Mouse (Mus musculus) heart, adult 8-10 months (tissue): Measurements from ENCODE around the gene Gm867. TPM values are rescaled to one million over a fixed set of nuclear protein-coding genes. Genes with fewer than 3 reads are reported as not detected.

Experiments used
- DNase-seq: peaks from one replicate; pipeline ENCODE4 v3.0.0; 2022; ENCODE audit warnings: low spot score
- total RNA-seq, 4 experiments: library from RNA; stranded (reverse); gene quantifications; 2 replicates each; pipeline ENCODE4 v1.2.4; 2022

Gm867 gene
- total RNA-seq: not detected

DNA sequence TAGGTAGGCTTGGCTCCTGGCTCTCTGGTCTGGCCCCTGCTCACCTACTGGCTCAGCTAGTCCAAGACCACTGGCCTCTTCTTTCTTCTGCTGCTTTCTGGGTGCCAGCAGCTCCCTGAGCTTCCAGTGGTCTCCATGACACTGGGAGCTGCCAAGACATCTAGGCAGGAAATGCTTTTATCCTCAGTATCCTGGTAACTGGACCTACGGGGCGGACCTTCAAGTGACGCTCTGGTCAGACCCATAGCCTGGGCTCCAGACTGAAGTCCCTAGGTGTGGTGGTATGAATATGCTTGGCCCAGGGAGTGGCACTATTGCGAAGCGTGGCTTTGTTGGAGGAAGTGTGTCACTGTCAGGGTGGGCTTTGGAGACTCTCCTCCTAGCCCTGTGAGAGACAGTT lies at the start of gene Gm867:
TSS of gene Gm867 (minus strand) at position 153 of the 400 bp plus-strand sequence.
- no peak for DNase-seq

GRCm38 (mm10) chr10:75979432-75979831 lies 39.0 kb upstream of the Gm867 start:
- no peak for DNase-seq

GRCm38 (mm10) chr10:75978835-75979157 lies 38.3 kb upstream of the Gm867 start:
- no peak for DNase-seq

DNA sequence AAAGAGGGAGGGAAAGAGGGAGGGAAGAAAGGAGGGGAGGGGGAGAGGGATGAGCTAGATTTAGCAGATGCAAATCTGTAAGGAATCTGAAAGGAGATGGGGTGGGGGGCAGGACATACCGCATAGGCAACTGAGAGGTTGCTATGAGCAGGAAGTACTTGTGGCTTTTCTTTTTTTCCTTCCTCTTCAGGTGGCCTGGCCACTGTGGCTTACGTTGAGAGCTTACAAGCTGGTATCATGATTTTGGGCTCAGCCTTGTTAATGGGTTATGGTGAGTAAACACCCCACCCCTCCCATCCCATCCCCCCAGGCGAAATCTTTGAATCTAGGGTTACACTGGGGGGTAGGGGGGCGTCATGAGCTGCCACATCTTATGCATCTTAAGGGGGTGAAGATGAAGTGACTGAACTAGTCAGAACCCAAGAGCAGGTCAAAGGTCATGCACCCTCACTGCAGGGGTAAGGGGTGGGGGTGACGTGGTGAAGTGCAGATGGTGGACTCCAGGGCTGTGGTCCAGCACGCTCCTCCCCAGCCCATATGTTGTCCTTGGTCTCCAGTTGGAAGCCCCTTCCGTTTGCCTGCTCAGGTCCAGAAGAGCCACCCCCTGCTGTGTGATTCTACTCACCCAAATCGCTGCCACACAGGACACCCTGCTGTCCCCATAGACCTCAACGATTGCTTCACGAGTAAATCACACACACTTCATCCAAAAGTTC lies 37.8 kb upstream of the Gm867 start:
- no peak for DNase-seq

GRCm38 (mm10) chr10:75975216-75975615 lies 34.7 kb upstream of the Gm867 start:
- DNase-seq: no peak

- no peak for DNase-seq
These were observed 33.4 kb upstream of the Gm867 start for GRCm38 (mm10) chr10:75973846-75974245.

- DNase-seq: no peak
These were observed 13.9 kb upstream of the Gm867 start, which contains the start of gene Gm5134 for GRCm38 (mm10) chr10:75954381-75954811. TSS of gene Gm5134 (plus strand) at chr10:75954514.

DNA sequence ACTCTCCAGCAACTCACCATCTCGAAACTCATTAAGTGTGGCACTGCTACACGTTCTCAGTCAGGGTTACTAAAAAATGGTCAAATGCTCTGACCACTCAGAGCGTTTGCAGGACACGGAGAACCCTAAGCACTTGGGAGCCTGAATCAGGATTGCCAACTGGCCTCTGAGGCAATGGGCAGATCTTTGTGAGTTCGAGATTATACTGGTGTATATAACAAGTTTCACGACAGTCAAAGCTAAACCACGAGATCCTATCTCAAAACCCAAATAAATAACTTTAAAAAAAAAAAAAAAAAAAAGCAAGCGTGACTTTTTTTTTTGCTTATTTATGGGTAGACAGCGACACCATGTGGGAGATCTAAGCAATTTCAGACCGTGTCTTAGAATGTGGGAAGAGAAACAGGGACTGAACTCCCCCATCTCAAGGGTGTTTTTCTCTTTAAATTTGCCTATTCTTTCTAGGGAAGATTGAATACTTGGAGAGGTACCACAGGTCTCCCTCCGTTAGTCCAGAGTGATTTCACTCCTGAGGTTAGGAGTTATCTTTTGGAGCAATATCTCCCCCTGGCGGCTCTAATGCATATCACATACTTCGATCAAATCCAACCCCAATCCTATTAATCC lies 11.1 kb upstream of the Gm867 start:
- DNase-seq: peak; percentile 63

GRCm38 (mm10) chr10:75950791-75951210 lies 10.3 kb upstream of the Gm867 start:
- DNase-seq: no peak

- DNase-seq: no peak
These were observed 8.9 kb upstream of the Gm867 start for GRCm38 (mm10) chr10:75949053-75950045.

DNA sequence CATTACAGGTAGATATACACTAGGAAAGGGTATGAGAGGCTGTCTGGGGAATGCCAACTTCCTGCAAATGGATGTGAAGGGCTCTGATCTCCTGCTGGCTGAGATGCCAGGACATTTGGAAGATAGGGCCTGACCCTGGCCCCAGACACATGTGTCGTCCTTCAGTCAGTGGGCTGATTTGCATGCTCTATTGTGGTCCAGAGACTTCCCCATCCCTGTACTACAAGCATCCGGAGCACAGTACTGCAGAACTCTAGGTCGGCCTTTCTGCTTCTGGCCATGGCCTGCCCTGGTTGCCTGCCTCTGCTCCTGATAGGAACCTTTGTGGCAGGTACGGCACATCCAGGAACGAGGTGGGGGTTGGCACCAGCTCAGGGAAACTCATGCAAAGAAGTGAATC lies 7.6 kb upstream of the Gm867 start:
- no peak for DNase-seq

GRCm38 (mm10) chr10:75945896-75946295 lies 5.4 kb upstream of the Gm867 start:
- DNase-seq: no peak

- DNase-seq: no peak
These were observed 4.7 kb upstream of the Gm867 start for GRCm38 (mm10) chr10:75945213-75945612.

DNA sequence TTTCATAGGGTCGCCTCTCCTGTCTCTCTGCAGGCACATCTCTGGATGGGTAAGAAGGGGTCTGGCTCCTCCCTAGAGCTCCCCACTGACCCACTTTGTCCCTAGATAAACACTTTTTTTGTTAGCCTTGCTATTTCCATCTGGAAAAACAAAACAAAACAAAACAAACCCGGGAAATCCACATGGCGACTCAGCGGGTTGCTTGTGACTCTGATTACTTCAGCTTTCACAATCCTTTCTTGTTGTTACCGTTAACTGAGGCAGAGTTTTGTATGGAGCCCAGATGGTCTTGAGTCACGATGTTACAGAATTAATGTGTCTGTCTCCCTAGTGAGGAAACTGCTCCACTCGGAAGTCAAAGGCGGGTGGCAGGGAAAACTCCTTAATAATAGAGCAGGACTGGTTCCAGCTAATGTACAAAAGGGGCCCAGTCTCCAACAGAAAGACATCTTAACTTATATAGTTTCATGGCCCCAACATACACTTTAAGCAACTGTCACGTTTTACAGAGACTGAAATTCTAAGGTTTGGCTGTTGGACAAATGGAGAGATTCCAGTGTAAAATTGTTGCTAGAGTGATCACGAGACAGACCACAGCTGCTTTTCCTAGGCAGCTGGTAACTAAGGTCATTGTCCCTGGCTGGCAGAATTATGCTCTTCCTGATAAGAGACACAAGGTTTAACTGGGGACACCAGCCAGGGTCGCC lies 3.7 kb upstream of the Gm867 start:
- no peak for DNase-seq

DNA sequence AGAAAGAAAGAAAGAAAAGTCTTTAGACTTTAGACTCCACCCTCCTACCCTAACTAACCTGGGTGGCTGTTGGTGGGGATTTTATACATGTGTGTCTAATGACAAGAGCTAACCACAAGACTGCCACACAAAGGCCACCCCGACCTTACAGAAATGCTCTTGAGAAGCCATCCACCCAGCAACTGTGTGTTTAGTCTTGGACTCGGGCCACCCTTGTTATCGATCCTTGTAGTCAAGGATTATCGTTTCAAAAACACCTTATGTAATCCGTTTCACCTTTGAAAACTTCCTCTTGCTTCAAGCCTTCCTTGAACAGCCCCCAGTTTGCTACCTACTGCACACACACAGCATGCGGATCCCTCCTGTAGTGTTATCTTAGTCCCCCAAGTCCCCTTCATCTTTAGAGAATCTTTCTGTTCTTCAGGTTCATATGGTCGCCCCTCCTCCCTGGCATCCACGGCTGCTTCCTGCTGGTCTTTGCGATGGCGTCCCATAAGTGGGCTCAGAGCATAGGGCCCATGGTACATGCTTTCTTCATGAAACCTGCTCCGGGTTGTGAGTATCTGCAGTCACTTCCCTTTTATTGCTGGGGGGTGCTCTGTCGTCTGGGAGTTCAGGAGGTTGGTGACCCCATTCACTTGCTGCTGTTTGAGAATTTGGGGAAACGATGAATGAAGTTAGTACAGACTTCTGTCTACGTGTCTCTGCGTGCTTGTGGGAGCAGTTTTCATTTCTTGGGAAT lies 2.4 kb upstream of the Gm867 start, which contains the start of gene Vpreb3:
TSS of gene Vpreb3 (plus strand) at position 322 of the 742 bp plus-strand sequence.
- no peak for DNase-seq

DNA sequence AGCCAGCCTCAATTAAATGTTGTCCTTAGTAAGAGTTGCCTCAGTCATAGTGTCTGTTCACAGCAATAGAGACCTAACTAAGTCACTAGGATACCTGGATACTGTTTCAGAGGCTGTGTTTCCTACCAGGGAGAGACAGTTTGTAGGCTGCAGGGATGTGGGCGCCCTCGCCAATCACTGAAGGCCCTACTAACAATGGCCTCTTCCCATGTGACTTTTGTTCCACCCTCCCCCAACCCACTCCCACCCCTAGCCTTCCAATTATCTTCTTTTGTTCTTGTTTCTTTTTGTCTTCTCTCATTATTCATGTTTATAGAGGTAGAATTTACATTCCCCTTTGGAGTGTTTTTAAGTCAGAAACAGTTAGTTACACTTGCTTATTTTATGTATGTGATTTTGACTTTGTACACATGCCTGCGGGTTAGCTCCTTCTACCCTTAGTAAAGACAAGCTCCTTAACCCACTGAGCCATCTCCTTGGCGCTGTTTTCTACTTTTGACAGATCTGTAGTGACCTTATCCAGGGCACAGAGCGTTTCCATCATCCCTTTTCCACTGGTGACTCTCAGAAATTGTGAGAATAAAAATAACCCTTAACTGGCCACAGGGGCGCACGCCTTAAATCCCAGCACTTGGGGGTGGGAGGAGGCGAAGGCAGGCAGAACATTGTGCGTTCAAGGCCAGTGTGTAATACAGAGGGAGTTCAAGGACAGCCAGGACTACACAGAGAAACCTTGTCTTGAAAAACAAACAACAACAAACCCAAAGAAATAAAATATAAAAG lies 761 bp upstream of the Gm867 start:
- no peak for DNase-seq

GRCm38 (mm10) chr10:75939481-75940234 lies 814 bp downstream of the Gm867 start:
- DNase-seq: no peak

DNA sequence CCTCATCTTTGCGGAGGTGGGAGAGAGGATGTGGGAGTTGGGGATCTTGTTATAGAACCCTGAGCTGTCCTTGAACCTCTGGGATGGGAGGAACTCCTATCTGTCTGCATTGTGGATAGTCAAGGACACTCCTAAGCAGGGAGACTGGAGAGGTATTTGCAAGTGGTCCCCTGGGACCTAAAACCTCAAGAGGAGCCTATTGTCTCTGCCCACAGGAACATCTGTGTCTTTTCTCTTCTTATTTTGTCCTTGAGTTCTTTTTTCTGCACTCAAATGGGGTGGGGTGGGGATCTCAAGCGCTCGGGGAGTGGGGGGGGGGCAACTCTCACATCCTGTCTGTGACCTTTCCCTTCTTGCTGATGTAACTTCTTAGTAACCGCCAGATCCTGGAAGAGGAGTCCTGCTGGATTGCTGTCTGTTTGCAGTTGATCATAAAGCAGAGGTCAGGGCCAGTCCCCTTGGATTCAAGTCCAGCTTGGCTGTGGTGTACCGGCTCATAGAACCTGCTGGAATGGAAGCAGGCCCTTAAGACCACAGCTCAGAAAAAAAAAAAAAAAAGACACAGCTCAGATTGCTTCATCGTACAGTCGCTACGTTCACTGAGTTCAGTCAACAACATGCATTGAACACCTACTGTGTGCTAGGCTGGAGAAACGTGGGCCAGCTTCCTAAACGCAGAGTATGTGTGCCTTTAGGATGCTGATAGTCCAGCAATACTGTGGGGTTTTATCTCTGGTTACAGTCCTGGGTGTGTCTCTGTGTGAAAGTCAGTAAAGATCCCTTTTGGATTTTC lies 2.4 kb downstream of the Gm867 start:
- DNase-seq: no peak
